Mouse (Mus musculus): Measurements from ENCODE around the gene Chn2. TPM values are rescaled to one million over a fixed set of nuclear protein-coding genes. Genes with fewer than 3 reads are reported as not detected.

Chn2 gene
- total RNA-seq, 2 experiments from 2014 or later = 0.69 to 0.73 TPM

- no peak for DNase-seq (ENCODE audit: low spot score)
These were observed 154.4 kb downstream of the Chn2 start for GRCm38 (mm10) chr6:54193631-54194305.

DNA sequence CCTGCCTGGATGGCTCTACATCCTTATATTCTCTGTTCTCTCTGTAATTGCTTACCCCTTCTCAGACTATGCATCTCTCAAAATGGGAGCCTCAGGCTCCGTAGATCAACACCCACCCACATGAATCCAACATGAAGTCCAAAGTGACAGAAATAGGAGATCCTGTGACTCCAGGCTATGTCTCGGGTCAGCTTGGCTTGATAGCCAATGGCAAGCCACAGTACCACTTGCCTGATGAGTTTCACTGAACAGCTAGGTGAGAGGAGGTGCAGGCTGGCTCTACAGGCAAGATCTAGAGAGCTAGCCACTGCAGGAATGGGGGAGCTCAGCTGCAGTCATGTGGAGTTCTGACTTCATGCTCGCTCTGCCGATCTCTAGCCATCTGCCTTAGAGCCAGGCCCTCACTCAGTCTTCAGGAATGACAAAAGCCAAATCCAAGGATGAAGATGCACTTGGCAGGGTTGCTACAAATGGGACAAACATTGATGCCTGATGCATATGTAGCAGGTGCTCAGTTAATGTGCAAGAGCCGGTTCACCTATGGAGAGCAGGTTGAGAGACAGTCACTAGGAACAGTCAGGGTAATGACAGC, 158.6 kb downstream of the Chn2 start:
- no peak for DNase-seq (ENCODE audit: low spot score)

DNA sequence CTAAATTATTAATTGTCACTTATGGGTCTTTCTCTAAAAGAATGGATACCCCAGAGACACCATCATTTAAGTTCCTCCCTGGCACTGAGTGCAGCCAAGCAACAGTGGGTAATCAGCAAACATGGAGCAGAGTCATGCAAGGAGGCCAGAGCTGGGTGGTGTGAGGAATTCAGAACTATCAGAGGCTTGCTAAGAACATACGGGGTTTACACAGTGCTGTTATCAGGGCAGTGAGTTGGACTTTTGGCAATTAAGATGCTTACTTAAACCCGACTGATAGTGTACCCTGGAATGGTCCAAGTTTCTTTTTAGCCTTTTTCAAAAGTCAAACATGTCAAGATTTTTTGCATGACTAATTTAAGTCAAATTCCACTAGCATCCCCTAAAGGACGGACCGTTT, 160.2 kb downstream of the Chn2 start:
- DNase-seq (ENCODE audit: low spot score) = no peak

DNA sequence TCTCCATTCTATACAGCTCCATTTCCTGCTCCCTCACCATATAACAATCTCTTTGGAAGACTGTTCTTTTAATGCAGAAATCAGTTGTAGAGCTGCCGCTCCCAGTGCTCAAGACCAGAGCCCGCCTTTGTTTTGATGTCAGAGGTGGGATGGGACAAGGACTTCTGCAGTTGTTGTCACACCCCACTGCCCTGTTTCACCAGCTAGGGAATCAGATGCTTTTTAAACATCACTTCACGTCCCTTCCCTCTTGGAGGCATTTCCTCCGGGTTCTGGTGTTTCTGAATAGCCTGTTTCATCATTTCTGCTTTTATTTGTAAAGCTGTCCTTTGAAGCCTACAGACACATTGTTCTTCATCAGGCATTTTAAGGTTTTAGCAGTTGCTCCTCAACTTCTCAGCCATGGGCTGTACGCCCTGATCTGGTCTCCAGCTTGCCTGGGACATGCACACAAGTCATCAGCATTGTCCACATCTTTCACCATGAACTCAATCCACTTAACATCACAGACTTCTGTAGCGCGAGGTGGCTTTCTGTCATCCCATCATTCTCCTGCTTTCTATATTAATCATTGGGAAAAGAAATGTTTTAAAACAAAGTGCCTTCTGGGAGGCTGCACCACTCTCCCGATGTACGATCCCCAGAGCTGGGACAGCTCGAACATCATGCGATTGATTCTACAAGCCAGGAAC, 160.8 kb downstream of the Chn2 start:
- DNase-seq (ENCODE audit: low spot score) = no peak

DNA sequence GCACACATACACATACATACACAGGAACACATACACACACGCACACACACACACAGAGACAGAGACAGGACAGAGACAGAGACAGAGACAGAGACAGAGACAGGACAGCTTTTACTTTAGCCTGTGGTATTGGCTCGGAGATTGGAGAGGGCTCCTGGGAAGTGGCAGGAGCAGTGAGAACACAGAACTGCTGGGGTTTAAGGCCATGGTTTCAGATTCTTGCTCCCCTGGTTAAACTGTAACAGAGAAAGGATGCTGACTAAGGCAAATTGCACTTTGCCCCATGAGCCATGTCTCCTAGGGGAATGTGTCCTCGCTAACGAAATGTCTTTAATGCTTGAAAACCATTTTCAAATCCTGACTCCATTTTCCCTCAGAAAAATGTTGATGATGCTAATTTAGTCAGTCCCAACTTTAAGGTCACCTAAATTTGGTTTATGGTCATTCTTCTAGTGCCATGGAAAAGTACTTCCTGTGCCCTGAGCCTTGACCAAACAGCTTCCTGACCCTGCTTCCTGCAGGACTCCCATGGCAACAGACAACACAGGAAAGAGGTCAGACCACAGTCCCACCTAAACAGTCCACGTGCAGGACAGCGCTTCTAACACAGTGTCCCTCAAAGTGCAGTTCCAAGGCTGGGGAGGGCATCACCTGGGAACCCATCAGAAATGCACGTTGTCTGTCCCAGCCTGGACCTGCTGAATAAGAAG, 163.1 kb downstream of the Chn2 start:
- DNase-seq (ENCODE audit: low spot score) = no peak

GRCm38 (mm10) chr6:54203316-54203715, 164.0 kb downstream of the Chn2 start:
- DNase-seq (ENCODE audit: low spot score) = no peak

DNA sequence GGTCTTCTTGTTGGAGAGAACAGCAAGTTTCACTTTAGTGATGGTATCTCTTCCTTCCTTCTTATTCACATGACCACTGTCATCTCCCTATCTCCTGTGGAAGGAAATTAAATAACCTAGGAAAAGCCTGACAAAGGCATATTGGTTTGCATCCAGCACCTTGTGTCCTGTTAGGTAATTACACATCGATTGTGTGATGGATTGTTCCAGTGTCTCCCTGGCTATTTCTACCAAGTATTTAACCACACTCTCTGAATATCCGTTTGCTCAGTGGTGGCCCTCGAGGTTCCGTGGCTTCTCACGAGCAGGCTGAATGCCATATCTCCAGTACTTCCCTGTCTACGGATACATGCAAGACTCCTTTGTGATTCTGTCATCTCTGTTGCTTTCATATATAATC, 164.6 kb downstream of the Chn2 start:
- no peak for DNase-seq (ENCODE audit: low spot score)

GRCm38 (mm10) chr6:54204931-54205330, 165.6 kb downstream of the Chn2 start:
- DNase-seq (ENCODE audit: low spot score) = no peak

GRCm38 (mm10) chr6:54205471-54205870, 166.1 kb downstream of the Chn2 start:
- DNase-seq (ENCODE audit: low spot score) = no peak

GRCm38 (mm10) chr6:54206221-54206738, 166.9 kb downstream of the Chn2 start:
- no peak for DNase-seq (ENCODE audit: low spot score)

GRCm38 (mm10) chr6:54208786-54209185, 169.4 kb downstream of the Chn2 start:
- DNase-seq (ENCODE audit: low spot score) = no peak

- no peak for DNase-seq (ENCODE audit: low spot score)
These were observed 171.6 kb downstream of the Chn2 start for GRCm38 (mm10) chr6:54210971-54211370.

- DNase-seq (ENCODE audit: low spot score) = no peak
These were observed 172.6 kb downstream of the Chn2 start for GRCm38 (mm10) chr6:54211939-54212338.

- DNase-seq (ENCODE audit: low spot score) = no peak
These were observed 174.4 kb downstream of the Chn2 start for GRCm38 (mm10) chr6:54213743-54214142.

- no peak for DNase-seq (ENCODE audit: low spot score)
These were observed 176.3 kb downstream of the Chn2 start for GRCm38 (mm10) chr6:54215636-54216035.

DNA sequence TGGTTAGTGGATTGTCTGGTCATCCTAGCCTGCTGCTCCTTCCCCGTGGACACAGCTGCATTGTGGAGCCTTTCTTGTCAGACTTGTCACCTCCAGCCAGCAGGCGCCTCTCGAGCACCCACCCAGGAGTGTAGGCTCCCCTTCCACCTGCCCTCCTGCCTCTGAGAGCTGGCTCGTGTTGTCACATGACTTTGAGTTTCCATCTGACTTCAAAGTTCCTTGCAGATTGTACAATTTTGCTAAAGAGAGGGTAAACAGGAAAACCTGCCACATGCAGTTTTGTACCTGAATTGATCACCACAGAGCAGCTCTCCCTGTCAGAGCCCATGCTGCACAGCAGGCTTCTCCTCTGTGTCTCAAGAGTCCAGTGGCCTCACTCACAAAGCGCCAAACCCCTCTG, 177.2 kb downstream of the Chn2 start:
- no peak for DNase-seq (ENCODE audit: low spot score)

- no peak for DNase-seq (ENCODE audit: low spot score)
These were observed 180.8 kb downstream of the Chn2 start for GRCm38 (mm10) chr6:54220124-54220523.

DNA sequence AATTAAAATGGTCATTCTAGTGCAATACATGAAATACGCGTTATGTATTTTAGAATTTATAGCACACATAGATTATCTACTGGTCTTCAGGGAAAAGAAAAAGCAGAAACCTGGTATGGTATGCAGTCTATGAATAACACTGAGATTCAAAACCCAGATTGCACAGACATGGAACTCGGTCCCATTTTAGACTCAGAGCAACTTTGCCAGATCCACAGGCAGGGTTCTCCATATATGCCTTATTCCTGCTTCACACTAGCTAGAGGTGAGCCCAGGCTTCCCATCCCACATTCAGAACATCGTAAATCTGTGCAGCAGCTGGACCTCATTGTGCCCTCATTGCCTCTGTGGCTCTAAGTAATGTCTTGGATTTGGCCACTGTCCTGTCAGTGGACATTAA, 184.2 kb downstream of the Chn2 start:
- DNase-seq (ENCODE audit: low spot score) = no peak

DNA sequence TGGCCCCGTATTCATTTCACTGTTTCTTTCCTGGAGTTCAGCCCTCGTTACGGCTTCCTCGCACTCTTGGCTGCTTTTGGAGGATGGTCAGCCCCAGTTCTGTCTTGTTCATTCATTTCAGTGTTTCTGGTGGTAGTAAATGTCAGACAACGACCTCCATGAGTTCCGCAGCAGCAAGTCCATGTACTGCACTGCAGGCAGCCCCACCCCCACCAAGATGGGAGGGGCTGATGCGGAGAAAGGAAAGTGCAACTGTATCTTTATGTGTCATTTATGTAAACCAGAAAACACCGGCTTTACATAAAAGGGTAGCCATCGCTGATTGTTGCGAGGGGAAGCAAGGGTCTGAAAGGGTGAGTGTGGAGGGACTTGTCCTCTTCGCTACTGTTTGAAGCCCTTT, 185.0 kb downstream of the Chn2 start:
- DNase-seq (ENCODE audit: low spot score) = no peak

DNA sequence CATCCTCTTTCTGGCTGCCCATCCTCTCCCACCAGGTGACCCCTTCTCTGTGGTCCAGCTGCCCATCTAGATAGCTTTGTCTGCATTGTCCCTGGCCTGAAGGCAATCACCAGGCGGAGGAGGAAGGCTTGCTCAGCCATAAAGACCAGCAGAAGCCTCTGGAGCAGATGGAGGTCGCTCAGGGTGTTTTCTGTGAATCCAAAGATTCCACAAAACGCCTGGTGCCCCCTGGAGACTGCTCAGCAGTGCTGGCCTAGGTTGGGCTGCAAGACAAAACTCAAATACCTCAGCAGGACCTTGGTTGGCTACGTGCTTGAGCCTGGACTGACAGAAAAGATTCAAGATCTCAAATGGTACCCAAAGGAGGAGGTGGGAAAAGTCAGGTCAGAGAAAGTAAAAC, 186.0 kb downstream of the Chn2 start:
- no peak for DNase-seq (ENCODE audit: low spot score)

GRCm38 (mm10) chr6:54227061-54227460, 187.7 kb downstream of the Chn2 start:
- no peak for DNase-seq (ENCODE audit: low spot score)

DNA sequence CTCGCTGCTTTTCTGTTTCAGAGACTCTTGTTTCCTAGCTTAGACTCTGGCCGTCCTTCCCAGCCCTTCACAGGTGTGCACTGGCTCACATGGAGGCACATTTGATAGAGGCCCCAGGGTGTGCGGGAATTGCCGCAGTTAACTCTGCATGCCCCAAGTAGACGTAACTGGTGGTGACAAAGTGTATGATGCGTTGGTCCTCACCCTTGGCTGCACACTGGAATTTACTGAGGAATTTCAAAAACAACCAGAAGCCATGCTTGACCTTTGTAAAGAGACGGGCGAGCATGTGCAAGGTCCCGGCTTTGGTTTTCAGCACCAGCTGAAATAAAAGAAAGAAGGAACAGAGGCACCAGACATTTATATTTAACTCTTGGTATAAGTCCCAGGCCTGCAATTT, 189.1 kb downstream of the Chn2 start:
- no peak for DNase-seq (ENCODE audit: low spot score)
